In genomic region chr1:58238961-58239360, GRCm38 (mm10) we compare ENCODE assay signal across 43 mouse cellular contexts. TPM values are rescaled to one million over a fixed set of nuclear protein-coding genes. Genes with fewer than 3 reads are reported as not detected.
"Had no signal": no experiment of that assay in that cellular context is flagged by ENCODE, and none has a peak within 500 bp of the region (broad histone marks: within the 10 kb centered on the region; RNA-seq: fewer than 3 reads in every experiment).

No protein-coding gene starts in this region.

- H3K4me1 ChIP-seq: limb, embryonic 10.5 days; limb, embryonic 12.5 days; liver, embryonic 12.5 days; liver, embryonic 15.5 days; megakaryocyte, embryonic 14.5 days; midbrain, embryonic 10.5 days; midbrain, embryonic 12.5 days; midbrain, embryonic 13.5 days; midbrain, embryonic 15.5 days; neural tube, embryonic 12.5 days had no signal

- ATAC-seq: liver, embryonic 12.5 days; liver, postnatal 0 days; lung, postnatal 0 days; midbrain, embryonic 13.5 days; midbrain, embryonic 15.5 days; midbrain, embryonic 16.5 days had no signal

- H3K9ac ChIP-seq: limb, embryonic 12.5 days; limb, embryonic 13.5 days; limb, embryonic 15.5 days; liver, embryonic 12.5 days; liver, embryonic 13.5 days; liver, embryonic 14.5 days; liver, embryonic 15.5 days; liver, postnatal 0 days; lung, embryonic 14.5 days; lung, embryonic 15.5 days; midbrain, embryonic 12.5 days; midbrain, embryonic 13.5 days; midbrain, embryonic 15.5 days; neural tube, embryonic 12.5 days had no signal

- H3K27me3 ChIP-seq: limb, embryonic 12.5 days; limb, embryonic 13.5 days; limb, embryonic 15.5 days; liver, embryonic 12.5 days; liver, embryonic 13.5 days; liver, embryonic 15.5 days; lung, embryonic 15.5 days; midbrain, embryonic 12.5 days; midbrain, embryonic 13.5 days; midbrain, embryonic 15.5 days; neural tube, embryonic 12.5 days had no signal

- H3K36me3 ChIP-seq: limb, embryonic 10.5 days; limb, embryonic 12.5 days; limb, embryonic 13.5 days; limb, embryonic 15.5 days; liver, embryonic 12.5 days; liver, embryonic 13.5 days; liver, embryonic 15.5 days; lung, embryonic 15.5 days; midbrain, embryonic 10.5 days; midbrain, embryonic 12.5 days; midbrain, embryonic 13.5 days; midbrain, embryonic 15.5 days; neural tube, embryonic 12.5 days had no signal

- H3K9me3 ChIP-seq: limb, embryonic 10.5 days; limb, embryonic 12.5 days; limb, embryonic 13.5 days; limb, embryonic 15.5 days; liver, embryonic 12.5 days; liver, embryonic 13.5 days; liver, embryonic 15.5 days; lung, embryonic 15.5 days; megakaryocyte, embryonic 14.5 days; midbrain, embryonic 10.5 days; midbrain, embryonic 12.5 days; midbrain, embryonic 13.5 days; midbrain, embryonic 15.5 days; neural tube, embryonic 12.5 days had no signal

- H3K27ac ChIP-seq: limb, embryonic 10.5 days; limb, embryonic 12.5 days; limb, embryonic 13.5 days; limb, embryonic 15.5 days; liver, embryonic 12.5 days; liver, embryonic 13.5 days; liver, embryonic 14.5 days; liver, embryonic 15.5 days; lung, embryonic 15.5 days; macrophage; midbrain, embryonic 10.5 days; midbrain, embryonic 12.5 days; midbrain, embryonic 13.5 days; midbrain, embryonic 15.5 days; neural tube, embryonic 12.5 days had no signal

- H3K4me3 ChIP-seq: limb, embryonic 10.5 days; limb, embryonic 12.5 days; limb, embryonic 13.5 days; limb, embryonic 15.5 days; liver, embryonic 12.5 days; liver, embryonic 13.5 days; liver, embryonic 15.5 days; lung, embryonic 15.5 days; megakaryocyte, embryonic 14.5 days; midbrain, embryonic 10.5 days; midbrain, embryonic 12.5 days; midbrain, embryonic 13.5 days; midbrain, embryonic 15.5 days; myocyte; neural tube, embryonic 12.5 days had no signal

- H3K4me2 ChIP-seq: limb, embryonic 12.5 days; limb, embryonic 13.5 days; limb, embryonic 15.5 days; liver, embryonic 11.5 days; liver, embryonic 12.5 days; liver, embryonic 13.5 days; liver, embryonic 15.5 days; lung, embryonic 14.5 days; lung, embryonic 15.5 days; midbrain, embryonic 11.5 days; midbrain, embryonic 12.5 days; midbrain, embryonic 13.5 days; midbrain, embryonic 15.5 days; neural tube, embryonic 12.5 days had no signal

- DNase-seq: left cerebral cortex, postnatal 4 days; liver; liver, embryonic 13.5 days; liver, postnatal 0 days; lung, adult 18-20 months; lung, adult 2 months; lung, embryonic 14.5 days; lung, postnatal 10 days; lung, postnatal 14 days; lung, postnatal 36 days; lung, postnatal 4 days; midbrain, embryonic 14.5 days had no signal

RNA-seq across cellular contexts. Expression of gene Aox4, which starts 28.8 kb away (rescaled TPM):
- total RNA-seq: liver, adult 2 months; megakaryocyte progenitor cell, adult 5-6 weeks; megakaryocyte, adult 5-6 weeks; monocyte, adult 5-6 weeks had no signal
- polyA plus RNA-seq: liver, adult 2 months; liver, postnatal 0 days; macrophage; midbrain, embryonic 11.5 days; midbrain, embryonic 12.5 days; myocyte had no signal

RNA-seq across cellular contexts. Expression of gene Aox2, which starts 39.2 kb away (rescaled TPM):
- total RNA-seq: left cerebral cortex, postnatal 25 days; left cerebral cortex, postnatal 36 days; left cerebral cortex, postnatal 4 days; megakaryocyte progenitor cell, adult 5-6 weeks; monocyte, adult 5-6 weeks had no signal
- polyA plus RNA-seq: limb, embryonic 10.5 days; limb, embryonic 11.5 days; liver, adult 2 months; liver, embryonic 11.5 days; liver, embryonic 12.5 days; liver, embryonic 13.5 days; liver, embryonic 15.5 days; liver, embryonic 16.5 days; lung, adult 2 months; lung, embryonic 14.5 days; lung, embryonic 16.5 days; midbrain, embryonic 10.5 days; midbrain, embryonic 11.5 days; midbrain, embryonic 12.5 days; midbrain, embryonic 15.5 days; midbrain, postnatal 0 days; myocyte; neural tube, embryonic 11.5 days; neural tube, embryonic 12.5 days had no signal
